Comparison of ENCODE assay signal across 13 mouse cellular contexts in the genomic region with DNA sequence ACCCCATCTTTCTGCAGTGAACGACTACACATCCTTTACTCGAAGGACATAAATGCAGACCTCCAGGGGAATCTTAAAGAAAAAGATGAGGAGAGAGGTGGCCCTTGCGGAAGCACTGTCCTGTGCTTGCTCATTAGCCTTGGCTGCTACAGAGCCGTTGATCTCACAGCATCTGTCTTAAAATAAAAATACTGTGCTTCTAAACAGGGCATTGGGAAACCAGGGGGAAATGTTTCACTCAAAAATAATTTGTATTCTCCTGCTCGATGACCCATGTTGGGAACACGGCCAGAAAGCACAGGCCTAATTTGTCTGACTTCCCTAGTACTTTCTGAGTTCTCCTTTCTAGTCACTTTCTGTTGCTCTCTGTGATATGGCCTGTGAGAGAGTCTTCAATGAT.
DNase-seq lines count a peak whose midpoint lies in the region; ATAC-seq and TF ChIP-seq lines count a peak whose summit lies in the region.
"Had no signal": no experiment of that assay in that cellular context is flagged by ENCODE, and none has a peak within 500 bp of the region (broad histone marks: within the 10 kb centered on the region; RNA-seq: fewer than 3 reads in every experiment).

No protein-coding gene starts in this region.

- H3K27me3 ChIP-seq in kidney, adult 2 months (replicated peaks; ENCODE audit: control insufficient read depth, insufficient read depth, low read length): no peaks in the 10 kb centered on the region
- no peaks in the 10 kb centered on the region for H3K27me3 ChIP-seq in neural tube, embryonic 15.5 days (replicated peaks)
- H3K27me3 ChIP-seq: heart, embryonic 15.5 days; limb, embryonic 13.5 days; midbrain, embryonic 12.5 days had no signal

- H3K27ac ChIP-seq in kidney, adult 2 months (ENCODE audit: insufficient read depth, low read depth, low read length): no peak overlapping the region
- H3K27ac ChIP-seq in neural tube, embryonic 15.5 days (replicated peaks): no peak overlapping the region; the same call in 1 of the 2 replicates
- H3K27ac ChIP-seq: heart, embryonic 15.5 days; limb, embryonic 13.5 days; midbrain, embryonic 12.5 days had no signal

- peak; percentile 10 to 17 for DNase-seq in cerebellum, postnatal 14 days
- no peak for DNase-seq in cerebellum, adult 9-10 months
- DNase-seq in kidney, postnatal 4 days: peak; percentile 21 to 53
- no peak for DNase-seq in kidney, adult 2 months
- peak; percentile 40 for DNase-seq in retina, postnatal 1 day
- DNase-seq in retina, embryonic 14.5 days (ENCODE audit: low spot score): no peak
- no peak for DNase-seq in yolk sac, embryonic 10.5 days (ENCODE audit: low spot score)
- DNase-seq: lung, adult 18-20 months; thymus, adult 2 months had no signal

- H3K9ac ChIP-seq in neural tube, embryonic 15.5 days (replicated peaks): no peak overlapping the region
- H3K9ac ChIP-seq: heart, embryonic 15.5 days; limb, embryonic 13.5 days; midbrain, embryonic 12.5 days had no signal

- H3K4me2 ChIP-seq in neural tube, embryonic 15.5 days: peak overlapping the region; percentile 35
- H3K4me2 ChIP-seq: heart, embryonic 15.5 days; limb, embryonic 13.5 days; midbrain, embryonic 12.5 days had no signal

- no peaks in the 10 kb centered on the region for H3K4me1 ChIP-seq in kidney, adult 2 months (ENCODE audit: control insufficient read depth, insufficient read depth, low read length)
- peaks cover 10% of the 10 kb centered on the region; the same call in 1 of the 2 replicates for H3K4me1 ChIP-seq in neural tube, embryonic 15.5 days
- H3K4me1 ChIP-seq: heart, embryonic 15.5 days; limb, embryonic 13.5 days had no signal

- TF ChIP-seq POLR2A in kidney, adult 2 months (IDR thresholded peaks at IDR 0.05; ENCODE audit: low read depth, low read length): no peak

- H3K4me3 ChIP-seq in kidney, adult 2 months (ENCODE audit: insufficient read depth, low read depth, low read length): no peak overlapping the region
- H3K4me3 ChIP-seq in neural tube, embryonic 15.5 days (replicated peaks): no peak overlapping the region
- H3K4me3 ChIP-seq: heart, embryonic 15.5 days; limb, embryonic 13.5 days; midbrain, embryonic 12.5 days had no signal

- ATAC-seq in neural tube, embryonic 15.5 days (ENCODE audit: low FRiP score): 0 out of 2 replicates have a peak, but pooled peaks have one; percentile 17

- 49% methylated on average over 6 of the region's 6 CpGs for WGBS in kidney, adult 2 months
- 48% methylated on average over 6 of the region's 6 CpGs for WGBS in neural tube, embryonic 15.5 days

- no peaks in the 10 kb centered on the region for H3K9me3 ChIP-seq in neural tube, embryonic 15.5 days (replicated peaks)
- H3K9me3 ChIP-seq: heart, embryonic 15.5 days; limb, embryonic 13.5 days; midbrain, embryonic 12.5 days had no signal

- TF ChIP-seq CTCF in kidney, adult 2 months (conservative IDR thresholded peaks at IDR 0.05; ENCODE audit: insufficient read depth, insufficient read length, low read depth, low read length): no peak

- H3K36me3 ChIP-seq in kidney, adult 2 months (ENCODE audit: control insufficient read depth, insufficient read depth, low read length): no peaks in the 10 kb centered on the region
- no peaks in the 10 kb centered on the region for H3K36me3 ChIP-seq in neural tube, embryonic 15.5 days
- H3K36me3 ChIP-seq: heart, embryonic 15.5 days; limb, embryonic 13.5 days; midbrain, embryonic 12.5 days had no signal

Comparison
In these comparisons a context has a peak if more than half of its experiments do, and no peak if none do; other contexts are left out.
1. DNase-seq: peak in cerebellum, postnatal 14 days (2 of 2), kidney, postnatal 4 days (2 of 2) and retina, postnatal 1 day (single experiment); none in cerebellum, adult 9-10 months (single experiment), kidney, adult 2 months (single experiment), retina, embryonic 14.5 days (single experiment) and yolk sac, embryonic 10.5 days (single experiment).